Mouse (Mus musculus) lung, adult 2 months (tissue): ENCODE measurements around the gene Il31ra.

Experiments
- CTCF ChIP-seq: fragments of 200-500 bp; IDR thresholded peaks from 2 replicates; pipeline ENCODE4 v1.5.1; 2011; ENCODE audit warnings: mild to moderate bottlenecking, low read length, control low read depth; ENCODE audit not compliant: insufficient read depth
- POLR2A ChIP-seq: fragments of 200-500 bp; IDR thresholded peaks from 2 replicates; pipeline ENCODE4 v1.6.1; 2011; ENCODE audit warnings: low read depth, mild to moderate bottlenecking, control low read depth, low read length, borderline replicate concordance; ENCODE audit errors: extremely low read depth

DNA sequence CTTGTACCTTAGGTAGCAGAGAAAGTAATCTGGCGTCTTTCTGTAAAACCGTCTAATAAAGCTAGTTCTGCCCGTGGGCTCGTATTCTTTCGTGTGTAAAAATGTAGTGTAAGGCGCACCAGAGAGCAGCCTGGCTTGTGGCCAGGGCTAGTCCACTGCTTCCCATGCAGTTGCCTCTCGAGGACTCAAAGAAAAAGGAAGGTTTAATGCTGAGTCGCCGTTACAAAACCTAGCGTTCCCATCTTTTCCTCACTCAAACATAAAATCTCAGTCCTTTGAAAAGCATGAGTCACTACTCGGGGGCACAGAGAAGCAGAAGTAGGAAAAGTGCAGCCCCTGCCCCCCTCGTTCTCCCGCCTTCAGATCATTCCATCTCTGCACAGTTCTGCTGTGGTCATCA is 87.4 kb downstream of the Il31ra start:
- no peak for TF ChIP-seq CTCF
- TF ChIP-seq POLR2A = no peak
